Mouse (Mus musculus) forebrain, embryonic 10.5 days (tissue): ENCODE results near the gene Foxn1. TPM values are rescaled to one million over a fixed set of nuclear protein-coding genes. Genes with fewer than 3 reads are reported as not detected.
A peak's percentile ranks its signal among the peaks of the same experiment; 100 is the strongest.

Experiments used
- DNase-seq: peaks from one replicate; pipeline ENCODE4 v3.0.0-alpha.2; 2017; ENCODE audit warnings: low spot score; ENCODE audit errors: extremely low spot score
- H3K27ac ChIP-seq: fragments of 300-500 bp; sonication (generic); 2 replicates; pipeline ENCODE4 v1.5.1; 2016; ENCODE audit warnings: mild to moderate bottlenecking
- H3K27me3 ChIP-seq: fragments of 300-500 bp; sonication (generic); 2 replicates; pipeline ENCODE4 v1.6.1; 2016; ENCODE audit warnings: mild to moderate bottlenecking; ENCODE audit not compliant: poor library complexity, severe bottlenecking
- H3K36me3 ChIP-seq: fragments of 300-500 bp; sonication (generic); replicated peaks from 2 replicates; pipeline ENCODE4 v1.6.1; 2016; ENCODE audit warnings: mild to moderate bottlenecking, moderate library complexity
- H3K4me1 ChIP-seq: fragments of 300-500 bp; sonication (generic); 2 replicates; pipeline ENCODE4 v1.6.1; 2016
- H3K4me3 ChIP-seq: fragments of 300-500 bp; sonication (generic); 2 replicates; pipeline ENCODE4 v1.5.1; 2016; ENCODE audit warnings: mild to moderate bottlenecking, moderate library complexity
- H3K9me3 ChIP-seq: fragments of 300-500 bp; sonication (generic); 2 replicates; pipeline ENCODE4 v1.6.1; 2016; ENCODE audit warnings: mild to moderate bottlenecking, moderate library complexity
- WGBS: fragments of 180-500 bp; shearing (Covaris S2); methylation state at CpG from one replicate; pipeline ENCODE4 v1.1.7; 2016; 5-methylcytosine and 5-hydroxymethylcytosine counted together
- polyA plus RNA-seq: library from polyadenylated mRNA; unstranded; fragments of >200 nt; fragmentation: Nextera tagmentation; extraction: Ambion mirVana; gene quantifications from 2 replicates; pipeline ENCODE4 v1.2.1, GENCODE M21; 2016

Gene Foxn1
- not detected in 2 replicates for polyA plus RNA-seq

- no peaks in the 10 kb centered on the region for H3K27me3 ChIP-seq
- 0 out of 2 replicates have a peak within 1 kb of the TSS, but pooled peaks have one; percentile 35 for H3K27ac ChIP-seq
- 73% methylated on average over 14 of the region's 14 CpGs for WGBS
- no peaks in the 10 kb centered on the region for H3K9me3 ChIP-seq
- peaks cover 5% of the 10 kb centered on the region; the same call in 1 of the 2 replicates for H3K4me1 ChIP-seq
- DNase-seq = no peak
- H3K36me3 ChIP-seq = no peaks in the 10 kb centered on the region
- H3K4me3 ChIP-seq = no peak within 1 kb of the TSS
These were observed at the start of gene Foxn1 for GRCm38 (mm10) chr11:78386508-78387043. TSS of gene Foxn1 (minus strand) at chr11:78386558.

- 6% methylated on average over 19 of the region's 19 CpGs for WGBS
- Histone ChIP-seq H3K4me1 (peaks cover 15% of the 10 kb centered on the region), H3K4me3 (peak overlapping the region; percentile 31), H3K36me3 (no peaks in the 10 kb centered on the region), H3K27ac (peak overlapping the region; percentile 66), H3K9me3 (no peaks in the 10 kb centered on the region), H3K27me3 (no peaks in the 10 kb centered on the region)
- peak; percentile 82 for DNase-seq
These were observed 49.5 kb upstream of the Foxn1 start for GRCm38 (mm10) chr11:78435776-78436349.

- WGBS = 87% methylated on average over 4 of the region's 4 CpGs
- Histone ChIP-seq H3K4me1 (peaks cover 20% of the 10 kb centered on the region), H3K27me3 (no peaks in the 10 kb centered on the region), H3K9me3 (no peaks in the 10 kb centered on the region), H3K4me3 (no peak overlapping the region), H3K27ac (no peak overlapping the region), H3K36me3 (no peaks in the 10 kb centered on the region)
- no peak for DNase-seq
These were observed 47.7 kb upstream of the Foxn1 start for GRCm38 (mm10) chr11:78434052-78434451.

- Histone ChIP-seq H3K36me3 (no peaks in the 10 kb centered on the region), H3K27me3 (no peaks in the 10 kb centered on the region), H3K4me1 (peaks cover 18% of the 10 kb centered on the region), H3K9me3 (no peaks in the 10 kb centered on the region), H3K4me3 (no peak overlapping the region), H3K27ac (no peak overlapping the region)
- DNase-seq = no peak
- WGBS = 94% methylated on average over 10 of the region's 10 CpGs
These were observed 44.8 kb upstream of the Foxn1 start for GRCm38 (mm10) chr11:78431176-78431575.

- 58% methylated on average over 11 of the region's 11 CpGs for WGBS
- Histone ChIP-seq H3K4me1 (peaks cover 9% of the 10 kb centered on the region), H3K27ac (no peak overlapping the region), H3K27me3 (no peaks in the 10 kb centered on the region), H3K4me3 (no peak overlapping the region), H3K36me3 (no peaks in the 10 kb centered on the region), H3K9me3 (no peaks in the 10 kb centered on the region)
- DNase-seq = no peak
These were observed 44.0 kb upstream of the Foxn1 start for GRCm38 (mm10) chr11:78430195-78430878.

GRCm38 (mm10) chr11:78428309-78428708 is 42.0 kb upstream of the Foxn1 start:
- Histone ChIP-seq H3K27ac (no peak overlapping the region), H3K9me3 (no peaks in the 10 kb centered on the region), H3K4me1 (peaks cover 5% of the 10 kb centered on the region; the same call in 1 of the 2 replicates), H3K27me3 (no peaks in the 10 kb centered on the region), H3K36me3 (no peaks in the 10 kb centered on the region), H3K4me3 (no peak overlapping the region)
- 74% methylated on average over 5 of the region's 5 CpGs for WGBS
- no peak for DNase-seq

GRCm38 (mm10) chr11:78427655-78428054 is 41.3 kb upstream of the Foxn1 start:
- H3K27ac ChIP-seq = no peak overlapping the region
- no peak for DNase-seq
- H3K36me3 ChIP-seq = no peaks in the 10 kb centered on the region
- peaks cover 5% of the 10 kb centered on the region; the same call in 1 of the 2 replicates for H3K4me1 ChIP-seq
- H3K4me3 ChIP-seq = no peak overlapping the region
- no peaks in the 10 kb centered on the region for H3K27me3 ChIP-seq
- 93% methylated on average over 6 of the region's 6 CpGs for WGBS
- no peaks in the 10 kb centered on the region for H3K9me3 ChIP-seq

GRCm38 (mm10) chr11:78425572-78425971 is 39.2 kb upstream of the Foxn1 start:
- no peak for DNase-seq
- 97% methylated on average over 1 of the region's 1 CpGs for WGBS
- Histone ChIP-seq H3K36me3 (no peaks in the 10 kb centered on the region), H3K27ac (no peak overlapping the region), H3K27me3 (peaks cover 15% of the 10 kb centered on the region), H3K4me1 (peaks cover 15% of the 10 kb centered on the region), H3K9me3 (no peaks in the 10 kb centered on the region), H3K4me3 (no peak overlapping the region)

GRCm38 (mm10) chr11:78424352-78424751 is 38.0 kb upstream of the Foxn1 start:
- 77% methylated on average over 2 of the region's 2 CpGs for WGBS
- H3K9me3 ChIP-seq = no peaks in the 10 kb centered on the region

GRCm38 (mm10) chr11:78422055-78422819 is 35.9 kb upstream of the Foxn1 start, which contains the start of gene Slc13a2:
TSS of gene Slc13a2 (minus strand) at chr11:78422217.
- Histone ChIP-seq H3K36me3 (no peaks in the 10 kb centered on the region), H3K4me3 (no peak within 1 kb of the TSS), H3K4me1 (peaks cover 10% of the 10 kb centered on the region), H3K9me3 (no peaks in the 10 kb centered on the region), H3K27me3 (peaks cover 15% of the 10 kb centered on the region), H3K27ac (no peak within 1 kb of the TSS)
- no peak for DNase-seq
- WGBS = 37% methylated on average over 13 of the region's 13 CpGs

More at GRCm38 (mm10) chr11:78424352-78424751, 38.0 kb upstream of the Foxn1 start:
- Histone ChIP-seq H3K36me3 (no peaks in the 10 kb centered on the region), H3K4me3 (no peak overlapping the region), H3K27ac (no peak overlapping the region), H3K27me3 (peaks cover 15% of the 10 kb centered on the region), H3K4me1 (peaks cover 10% of the 10 kb centered on the region)
- DNase-seq = no peak

- 75% methylated on average over 13 of the region's 13 CpGs for WGBS
- no peak for DNase-seq
- peaks cover 15% of the 10 kb centered on the region for H3K27me3 ChIP-seq
- H3K4me1 ChIP-seq = peaks cover 10% of the 10 kb centered on the region
- H3K9me3 ChIP-seq = no peaks in the 10 kb centered on the region
- no peak overlapping the region for H3K4me3 ChIP-seq
- no peaks in the 10 kb centered on the region for H3K36me3 ChIP-seq
- H3K27ac ChIP-seq = no peak overlapping the region
These were observed 35.0 kb upstream of the Foxn1 start for GRCm38 (mm10) chr11:78421201-78422009.
